In genomic region chr9:61164501-61165251, GRCm38 (mm10) we compare ENCODE assay signal across 8 mouse cellular contexts.
DNase-seq lines count a peak whose midpoint lies in the region; ATAC-seq lines count a peak whose summit lies in the region.

No protein-coding gene starts in this region.

- DNase-seq in left cerebral cortex, postnatal 4 days, result peak; percentile 27
- no peak for DNase-seq in left cerebral cortex, postnatal 14 days (ENCODE audit: low spot score in 2 of 2)
- peak; percentile 59 for DNase-seq in embryonic facial prominence, embryonic 11.5 days (ENCODE audit: low spot score)
- peak; percentile 54 to 55 for DNase-seq in heart, postnatal 36 days
- DNase-seq in midbrain, embryonic 14.5 days, result peak; percentile 52
- no peak for DNase-seq in right cerebral cortex, adult 2 months (ENCODE audit: low spot score in 2 of 2)

- peak overlapping the region; percentile 1; the same call in 1 of the 2 replicates for H3K27ac ChIP-seq in embryonic facial prominence, embryonic 11.5 days (replicated peaks; ENCODE audit: low read depth, low read length)
- no peak overlapping the region for H3K27ac ChIP-seq in midbrain, embryonic 14.5 days (replicated peaks; ENCODE audit: low read depth, low read length)
- H3K27ac ChIP-seq in forebrain, embryonic 13.5 days, result no peak overlapping the region; the same call in 1 of the 2 replicates

- no peaks in the 10 kb centered on the region for H3K36me3 ChIP-seq in embryonic facial prominence, embryonic 11.5 days (replicated peaks; ENCODE audit: control insufficient read depth, insufficient read depth, low read depth, low read length)
- no peaks in the 10 kb centered on the region for H3K36me3 ChIP-seq in midbrain, embryonic 14.5 days (ENCODE audit: control insufficient read depth, insufficient read depth, low read length)
- no peaks in the 10 kb centered on the region for H3K36me3 ChIP-seq in forebrain, embryonic 13.5 days (ENCODE audit: poor library complexity, severe bottlenecking)

- no peaks in the 10 kb centered on the region; the same call in 1 of the 2 replicates for H3K27me3 ChIP-seq in embryonic facial prominence, embryonic 11.5 days (ENCODE audit: control insufficient read depth, insufficient read depth, low read length)
- H3K27me3 ChIP-seq in midbrain, embryonic 14.5 days (ENCODE audit: control insufficient read depth, insufficient read depth, low read length), result no peaks in the 10 kb centered on the region
- H3K27me3 ChIP-seq in forebrain, embryonic 13.5 days, result peaks cover 17% of the 10 kb centered on the region; the same call in 1 of the 2 replicates

- no peaks in the 10 kb centered on the region for H3K9me3 ChIP-seq in embryonic facial prominence, embryonic 11.5 days (replicated peaks; ENCODE audit: control insufficient read depth, low read length)
- H3K9me3 ChIP-seq in midbrain, embryonic 14.5 days (ENCODE audit: control insufficient read depth, low read length), result no peaks in the 10 kb centered on the region
- H3K9me3 ChIP-seq in forebrain, embryonic 13.5 days (replicated peaks), result no peaks in the 10 kb centered on the region

- intact Hi-C loops in left cerebral cortex, postnatal 4 days (cut with DNase I), result no loop called here
- intact Hi-C loops in left cerebral cortex, postnatal 14 days (cut with DNase I), result no loop called here
- intact Hi-C loops in heart, postnatal 36 days (cut with DNase I), result no loop called here

- no peak overlapping the region for H3K9ac ChIP-seq in embryonic facial prominence, embryonic 11.5 days (replicated peaks; ENCODE audit: low read length)
- H3K9ac ChIP-seq in midbrain, embryonic 14.5 days (replicated peaks; ENCODE audit: low read length), result no peak overlapping the region
- no peak overlapping the region for H3K9ac ChIP-seq in forebrain, embryonic 13.5 days

- H3K4me2 ChIP-seq in embryonic facial prominence, embryonic 11.5 days (ENCODE audit: low read depth, low read length), result no peak overlapping the region
- no peak overlapping the region for H3K4me2 ChIP-seq in midbrain, embryonic 14.5 days (ENCODE audit: low read length)
- H3K4me2 ChIP-seq in forebrain, embryonic 13.5 days, result no peak overlapping the region

- peak; percentile 30 for ATAC-seq in embryonic facial prominence, embryonic 11.5 days (replicated peaks; ENCODE audit: insufficient number of reproducible peaks, low FRiP score, low TSS enrichment, low read depth)
- ATAC-seq in midbrain, embryonic 14.5 days (ENCODE audit: low FRiP score, low TSS enrichment), result no peak; the same call in 1 of the 2 replicates
- no peak for ATAC-seq in forebrain, embryonic 13.5 days
- no peak for ATAC-seq in frontal cortex, adult (ENCODE audit: low TSS enrichment)

- peaks cover 8% of the 10 kb centered on the region for H3K4me1 ChIP-seq in embryonic facial prominence, embryonic 11.5 days (ENCODE audit: control insufficient read depth, insufficient read depth, low read length)
- peaks cover 26% of the 10 kb centered on the region for H3K4me1 ChIP-seq in midbrain, embryonic 14.5 days (ENCODE audit: control insufficient read depth, insufficient read depth, low read length)
- H3K4me1 ChIP-seq in forebrain, embryonic 13.5 days, result peaks cover 33% of the 10 kb centered on the region

- 47% methylated on average over 11 of the region's 11 CpGs for WGBS in embryonic facial prominence, embryonic 11.5 days
- 52% methylated on average over 11 of the region's 11 CpGs for WGBS in midbrain, embryonic 14.5 days
- 73% methylated on average over 11 of the region's 11 CpGs for WGBS in forebrain, embryonic 13.5 days

- no peak overlapping the region for H3K4me3 ChIP-seq in embryonic facial prominence, embryonic 11.5 days (ENCODE audit: low read depth, low read length)
- H3K4me3 ChIP-seq in midbrain, embryonic 14.5 days (replicated peaks; ENCODE audit: low read depth, low read length), result no peak overlapping the region
- no peak overlapping the region for H3K4me3 ChIP-seq in forebrain, embryonic 13.5 days

Comparison
In these comparisons a context has a peak if more than half of its experiments do, and no peak if none do; other contexts are left out.
1. DNase-seq: peak in left cerebral cortex, postnatal 4 days (single experiment), embryonic facial prominence, embryonic 11.5 days (single experiment), heart, postnatal 36 days (2 of 2) and midbrain, embryonic 14.5 days (single experiment); none in left cerebral cortex, postnatal 14 days (0 of 2) and right cerebral cortex, adult 2 months (0 of 2).